Mouse (Mus musculus) brain, embryonic 14.5 days (tissue): ENCODE data around the gene Zdhhc4.

Experiments
- CTCF ChIP-seq: fragments of 200-500 bp; IDR thresholded peaks from 2 replicates; pipeline ENCODE4 v1.5.1; 2012; ENCODE audit warnings: inconsistent platforms, mild to moderate bottlenecking, moderate library complexity, borderline replicate concordance; ENCODE audit not compliant: insufficient read depth, insufficient read length; ENCODE audit errors: extremely low read depth
- POLR2A ChIP-seq: fragments of 200-500 bp; IDR thresholded peaks from 2 replicates; pipeline ENCODE4 v1.6.1; 2012; ENCODE audit warnings: mild to moderate bottlenecking, inconsistent platforms, borderline replicate concordance; ENCODE audit not compliant: poor library complexity, insufficient read depth, insufficient read length, severe bottlenecking; ENCODE audit errors: extremely low read depth

DNA sequence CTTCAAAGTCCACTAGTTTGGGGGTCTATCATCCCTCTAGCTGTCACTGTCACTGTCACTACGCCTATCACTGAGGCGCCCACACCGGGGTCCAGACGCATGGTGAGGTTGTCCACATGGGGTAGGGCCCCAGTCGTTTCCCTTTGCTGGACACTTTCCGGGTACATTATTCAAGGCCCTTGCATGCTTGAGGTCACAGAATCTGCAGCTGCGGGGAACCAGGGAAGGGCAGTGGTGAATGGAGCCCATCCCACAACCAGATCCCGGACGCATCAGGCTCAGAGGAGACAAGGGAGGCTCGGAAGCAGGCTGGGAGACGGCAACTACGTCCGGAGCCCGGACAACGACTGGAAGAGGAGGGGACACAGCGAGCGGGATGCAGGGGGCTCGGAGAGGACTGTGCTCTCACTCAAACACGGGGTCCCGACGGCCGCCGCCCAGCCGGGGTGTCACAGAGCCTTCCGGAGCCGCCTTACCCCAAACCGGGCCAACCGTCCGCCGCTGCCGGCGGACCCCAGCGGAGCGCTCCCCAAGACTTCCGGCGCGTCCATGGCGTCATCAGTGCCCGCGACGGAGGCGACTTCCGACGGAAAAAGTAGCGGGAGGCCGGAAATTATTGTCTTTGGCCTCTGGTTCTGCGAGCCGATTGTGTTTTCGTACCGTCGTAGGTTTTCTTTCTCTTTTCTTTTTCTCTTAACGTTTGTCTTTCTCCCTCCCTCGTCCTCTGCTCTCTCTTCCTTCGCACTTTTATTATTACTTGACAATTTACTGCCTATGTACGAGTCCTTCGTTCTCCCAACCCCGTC is at the start of gene Zdhhc4:
- TF ChIP-seq CTCF, result no peak
- peak; percentile 90 for TF ChIP-seq POLR2A
